Mouse (Mus musculus) heart, adult 8-10 months (tissue): Measurements from ENCODE around the gene Cryba2. TPM values are rescaled to one million over a fixed set of nuclear protein-coding genes. Genes with fewer than 3 reads are reported as not detected.

Source experiments
- DNase-seq: peaks from one replicate; pipeline ENCODE4 v3.0.0; 2022; ENCODE audit warnings: low spot score
- total RNA-seq, 4 experiments: library from RNA; stranded (reverse); gene quantifications; 2 replicates each; pipeline ENCODE4 v1.2.4; 2022

Cryba2 gene
- total RNA-seq, result not detected

GRCm38 (mm10) chr1:74893134-74893855, at the start of gene Cryba2:
Cryba2 (minus strand) TSS chr1:74893143.
- no peak for DNase-seq

- no peak for DNase-seq
Measured at GRCm38 (mm10) chr1:74941651-74942360, 48.9 kb upstream of the Cryba2 start.

- DNase-seq, result no peak
Measured at GRCm38 (mm10) chr1:74939762-74940161, 46.8 kb upstream of the Cryba2 start.

GRCm38 (mm10) chr1:74936221-74936830, 43.4 kb upstream of the Cryba2 start:
- DNase-seq, result no peak

- no peak for DNase-seq
Measured at GRCm38 (mm10) chr1:74935402-74935801, 42.5 kb upstream of the Cryba2 start, which contains the start of gene Cfap65. Cfap65 (minus strand) TSS chr1:74935599.

- no peak for DNase-seq
Measured at GRCm38 (mm10) chr1:74927621-74928296, 34.8 kb upstream of the Cryba2 start.

GRCm38 (mm10) chr1:74926721-74927120, 33.8 kb upstream of the Cryba2 start:
- DNase-seq, result peak; percentile 21

- DNase-seq, result no peak
Measured at GRCm38 (mm10) chr1:74924464-74924863, 31.5 kb upstream of the Cryba2 start.

GRCm38 (mm10) chr1:74915706-74916105, 22.8 kb upstream of the Cryba2 start:
- no peak for DNase-seq

GRCm38 (mm10) chr1:74902191-74902590, 9.2 kb upstream of the Cryba2 start:
- no peak for DNase-seq

GRCm38 (mm10) chr1:74901686-74902085, 8.7 kb upstream of the Cryba2 start:
- peak; percentile 24 for DNase-seq

- DNase-seq, result no peak
Measured at GRCm38 (mm10) chr1:74900341-74901285, 7.7 kb upstream of the Cryba2 start.

GRCm38 (mm10) chr1:74898656-74899431, 5.9 kb upstream of the Cryba2 start:
- no peak for DNase-seq

- no peak for DNase-seq
Measured at GRCm38 (mm10) chr1:74897976-74898375, 5.0 kb upstream of the Cryba2 start.

- DNase-seq, result peak; percentile 21
Measured at GRCm38 (mm10) chr1:74894966-74895365, 2.0 kb upstream of the Cryba2 start.

GRCm38 (mm10) chr1:74892351-74893133, 401 bp downstream of the Cryba2 start:
- no peak for DNase-seq

- DNase-seq, result no peak
Measured at GRCm38 (mm10) chr1:74891513-74891912, 1.4 kb downstream of the Cryba2 start.

GRCm38 (mm10) chr1:74885369-74886042, 7.4 kb downstream of the Cryba2 start, which contains the start of gene Fev:
Fev (minus strand) TSS chr1:74885419.
- DNase-seq, result no peak
